Comparison of ENCODE assay signal across 11 mouse cellular contexts in the genomic region with DNA sequence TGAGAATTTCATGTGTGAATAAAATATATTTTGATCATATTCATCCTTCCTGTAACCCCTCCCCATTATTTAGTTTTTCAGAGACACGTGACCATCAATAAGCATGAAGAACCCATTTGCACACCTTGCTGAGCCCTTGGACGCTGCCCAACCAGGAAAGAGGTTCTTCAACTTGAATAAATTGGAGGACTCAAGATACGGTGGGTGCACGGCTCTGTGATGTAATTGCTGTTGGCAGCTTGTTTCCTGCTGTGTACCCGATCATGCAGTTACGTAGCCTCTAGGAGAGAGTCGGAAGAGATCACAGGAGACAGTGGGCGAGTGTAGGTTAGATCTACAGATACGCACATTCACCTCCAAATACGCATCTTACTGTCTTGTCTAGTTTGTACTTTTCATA.
"Had no signal": no experiment of that assay in that cellular context is flagged by ENCODE, and none has a peak within 500 bp of the region (broad histone marks: within the 10 kb centered on the region; RNA-seq: fewer than 3 reads in every experiment).

No protein-coding gene starts in this region.

- H3K9ac ChIP-seq: limb, embryonic 15.5 days; liver, embryonic 12.5 days; lung, embryonic 14.5 days; midbrain, embryonic 13.5 days had no signal

- H3K4me3 ChIP-seq: limb, embryonic 15.5 days; liver, embryonic 12.5 days; midbrain, embryonic 13.5 days had no signal

- H3K27me3 ChIP-seq: limb, embryonic 15.5 days; liver, embryonic 12.5 days; midbrain, embryonic 13.5 days had no signal

- DNase-seq: kidney, adult 11 months; kidney, adult 9 months; kidney, postnatal 36 days; lung, embryonic 14.5 days; lung, postnatal 14 days; thymus, adult 18-20 months; thymus, postnatal 14 days had no signal

- ATAC-seq: liver, embryonic 12.5 days; midbrain, embryonic 13.5 days had no signal

- H3K9me3 ChIP-seq: limb, embryonic 15.5 days had no signal

- H3K4me1 ChIP-seq: limb, embryonic 15.5 days; liver, embryonic 12.5 days; midbrain, embryonic 13.5 days had no signal

- H3K4me2 ChIP-seq: limb, embryonic 15.5 days; liver, embryonic 12.5 days; lung, embryonic 14.5 days; midbrain, embryonic 13.5 days had no signal

- H3K27ac ChIP-seq: kidney, postnatal 0 days; limb, embryonic 15.5 days; liver, embryonic 12.5 days; midbrain, embryonic 13.5 days had no signal
